ENCODE assay signal across 8 mouse cellular contexts in the genomic region with DNA sequence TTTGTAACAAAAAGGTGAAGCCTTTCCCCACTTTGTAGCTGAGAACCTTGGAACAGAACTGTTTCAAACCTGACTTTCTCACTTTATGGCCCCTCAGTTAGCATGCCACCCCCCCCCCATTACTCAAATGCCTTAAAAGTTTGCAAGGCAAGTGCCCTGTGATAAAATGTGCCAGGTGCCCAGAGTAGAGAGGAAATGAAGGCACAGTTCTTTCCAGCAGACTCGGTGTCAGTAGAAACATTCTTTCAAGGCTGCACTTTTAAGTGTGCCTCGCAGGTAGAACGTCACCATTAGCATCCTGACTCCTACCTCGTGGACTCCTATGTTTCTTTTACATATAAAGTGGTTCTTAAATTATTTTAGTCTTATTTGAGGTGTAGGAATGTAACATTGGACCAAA. TPM values are rescaled to one million over a fixed set of nuclear protein-coding genes. Genes with fewer than 3 reads are reported as not detected.
A peak's percentile ranks its signal among the peaks of the same experiment; 100 is the strongest.
DNase-seq lines count a peak whose midpoint lies in the region; ATAC-seq and TF ChIP-seq lines count a peak whose summit lies in the region.

No protein-coding gene starts in this region.

- intact Hi-C loops in gastrocnemius, postnatal 36 days (cut with DNase I), result no loop called here

- TF ChIP-seq CTCF in bone marrow macrophage, adult 2 months (IDR thresholded peaks at IDR 0.05; ENCODE audit: low read depth, low read length), result no peak

- WGBS in kidney, embryonic 15.5 days, result 60% methylated on average over 4 of the region's 4 CpGs
- 80% methylated on average over 4 of the region's 4 CpGs for WGBS in hindbrain, embryonic 14.5 days
- WGBS in midbrain, embryonic 14.5 days, result 82% methylated on average over 4 of the region's 4 CpGs

- no peaks in the 10 kb centered on the region for H3K9me3 ChIP-seq in kidney, embryonic 15.5 days (replicated peaks)
- H3K9me3 ChIP-seq in hindbrain, embryonic 14.5 days (ENCODE audit: control insufficient read depth, low read length), result no peaks in the 10 kb centered on the region
- H3K9me3 ChIP-seq in midbrain, embryonic 14.5 days (ENCODE audit: control insufficient read depth, low read length), result no peaks in the 10 kb centered on the region

- H3K4me3 ChIP-seq in kidney, embryonic 15.5 days (replicated peaks), result peak overlapping the region; percentile 73
- H3K4me3 ChIP-seq in bone marrow macrophage, adult 2 months (ENCODE audit: insufficient read depth, low read length), result peak overlapping the region; percentile 76
- peak overlapping the region; percentile 82 for H3K4me3 ChIP-seq in hindbrain, embryonic 14.5 days (replicated peaks; ENCODE audit: low read length)
- peak overlapping the region; percentile 74 for H3K4me3 ChIP-seq in midbrain, embryonic 14.5 days (replicated peaks; ENCODE audit: low read depth, low read length)

- H3K9ac ChIP-seq in kidney, embryonic 15.5 days, result peak overlapping the region; percentile 75; the same call in 1 of the 2 replicates
- H3K9ac ChIP-seq in hindbrain, embryonic 14.5 days, result peak overlapping the region; percentile 86
- H3K9ac ChIP-seq in midbrain, embryonic 14.5 days (replicated peaks; ENCODE audit: low read length), result peak overlapping the region; percentile 83

- H3K4me2 ChIP-seq in kidney, embryonic 15.5 days, result peak overlapping the region; percentile 72
- peak overlapping the region; percentile 64 for H3K4me2 ChIP-seq in hindbrain, embryonic 14.5 days (replicated peaks)
- H3K4me2 ChIP-seq in midbrain, embryonic 14.5 days (ENCODE audit: low read length), result peak overlapping the region; percentile 73

- peaks cover 11% of the 10 kb centered on the region for H3K4me1 ChIP-seq in kidney, embryonic 15.5 days
- peaks cover 13% of the 10 kb centered on the region for H3K4me1 ChIP-seq in bone marrow macrophage, adult 2 months (ENCODE audit: control insufficient read depth, insufficient read depth, low read length)
- peaks cover 6% of the 10 kb centered on the region for H3K4me1 ChIP-seq in hindbrain, embryonic 14.5 days (replicated peaks; ENCODE audit: control insufficient read depth, insufficient read depth, low read length)
- H3K4me1 ChIP-seq in midbrain, embryonic 14.5 days (ENCODE audit: control insufficient read depth, insufficient read depth, low read length), result peaks cover 6% of the 10 kb centered on the region; the same call in 1 of the 2 replicates

- H3K27ac ChIP-seq in kidney, embryonic 15.5 days, result no peak overlapping the region
- no peak overlapping the region for H3K27ac ChIP-seq in bone marrow macrophage, adult 2 months (ENCODE audit: insufficient read depth, low read depth, low read length)
- H3K27ac ChIP-seq in hindbrain, embryonic 14.5 days, result no peak overlapping the region
- no peak overlapping the region for H3K27ac ChIP-seq in midbrain, embryonic 14.5 days (replicated peaks; ENCODE audit: low read depth, low read length)

- ATAC-seq in kidney, embryonic 15.5 days (replicated peaks; ENCODE audit: low FRiP score), result no peak
- ATAC-seq in hindbrain, embryonic 14.5 days (ENCODE audit: low FRiP score), result no peak
- ATAC-seq in midbrain, embryonic 14.5 days (ENCODE audit: low FRiP score, low TSS enrichment), result no peak

- TF ChIP-seq POLR2A in bone marrow macrophage, adult 2 months (IDR thresholded peaks at IDR 0.05; ENCODE audit: borderline replicate concordance, low read depth, low read length), result no peak

- H3K36me3 ChIP-seq in kidney, embryonic 15.5 days, result peaks cover 27% of the 10 kb centered on the region
- peaks cover 30% of the 10 kb centered on the region for H3K36me3 ChIP-seq in hindbrain, embryonic 14.5 days (replicated peaks; ENCODE audit: control insufficient read depth, insufficient read depth)
- H3K36me3 ChIP-seq in midbrain, embryonic 14.5 days (ENCODE audit: control insufficient read depth, insufficient read depth, low read length), result peaks cover 16% of the 10 kb centered on the region

- no peaks in the 10 kb centered on the region for H3K27me3 ChIP-seq in kidney, embryonic 15.5 days
- H3K27me3 ChIP-seq in hindbrain, embryonic 14.5 days (ENCODE audit: control insufficient read depth, insufficient read depth, low read length), result no peaks in the 10 kb centered on the region
- no peaks in the 10 kb centered on the region for H3K27me3 ChIP-seq in midbrain, embryonic 14.5 days (ENCODE audit: control insufficient read depth, insufficient read depth, low read length)

- DNase-seq in kidney, postnatal 4 days, result no peak
- DNase-seq in hindbrain, embryonic 14.5 days (ENCODE audit: low spot score), result no peak
- no peak for DNase-seq in midbrain, embryonic 14.5 days
- DNase-seq in right cerebral cortex, adult 18-20 months, result no peak
- no peak for DNase-seq in gastrocnemius, postnatal 36 days
- no peak for DNase-seq in spleen, adult 18-20 months

RNA-seq across cellular contexts. Expression of a gene that starts 1.0 kb away (rescaled TPM):
- polyA plus RNA-seq in kidney, embryonic 15.5 days (2015; fragmentation: Nextera tagmentation; extraction: Ambion mirVana), result 42.3 and 49.6 TPM in 2 replicates
- polyA plus RNA-seq in bone marrow macrophage, adult 2 months (2012; ENCODE audit: insufficient read depth, insufficient read length, missing spikeins), result 32.8 and 37.9 TPM in 2 replicates
- polyA plus RNA-seq in hindbrain, embryonic 14.5 days (2014; fragmentation: Nextera tagmentation; extraction: Ambion mirVana), result 97.9 and 109 TPM in 2 replicates
- 83.2 and 107 TPM in 2 replicates for polyA plus RNA-seq in midbrain, embryonic 14.5 days (2014; fragmentation: Nextera tagmentation; extraction: Ambion mirVana)
- total RNA-seq in gastrocnemius, postnatal 36 days (2021), result 10 to 100 TPM; 22.4 to 27.9 TPM
